Mouse (Mus musculus) WW6 (cell line): ENCODE measurements around the gene Lpar6.

Experiments used
- DNase-seq: peaks from one replicate; pipeline ENCODE4 v3.0.0-alpha.2; 2013; ENCODE audit warnings: low read depth, low spot score

Gene Lpar6

GRCm38 (mm10) chr14:73255426-73255970, 17.8 kb downstream of the Lpar6 start:
- DNase-seq = no peak

- DNase-seq = no peak
Observed at GRCm38 (mm10) chr14:73257348-73257747, 19.7 kb downstream of the Lpar6 start.

- no peak for DNase-seq
Observed at GRCm38 (mm10) chr14:73258181-73258580, 20.5 kb downstream of the Lpar6 start.

GRCm38 (mm10) chr14:73262210-73262609, 24.5 kb downstream of the Lpar6 start:
- DNase-seq = no peak

GRCm38 (mm10) chr14:73266166-73266565, 28.5 kb downstream of the Lpar6 start:
- peak; percentile 31 for DNase-seq

- DNase-seq = no peak
Observed at GRCm38 (mm10) chr14:73271807-73272206, 34.1 kb downstream of the Lpar6 start.

- no peak for DNase-seq
Observed at GRCm38 (mm10) chr14:73279096-73279495, 41.4 kb downstream of the Lpar6 start.

GRCm38 (mm10) chr14:73280996-73281395, 43.3 kb downstream of the Lpar6 start:
- DNase-seq = no peak

- DNase-seq = no peak
Observed at GRCm38 (mm10) chr14:73289915-73290314, 52.2 kb downstream of the Lpar6 start.

- no peak for DNase-seq
Observed at GRCm38 (mm10) chr14:73292434-73292833, 54.7 kb downstream of the Lpar6 start.
